Mouse (Mus musculus): ENCODE data around the gene Gm14085. TPM values are rescaled to one million over a fixed set of nuclear protein-coding genes. Genes with fewer than 3 reads are reported as not detected.
"Not testable (repeated sequence)": the region's sequence is repeated elsewhere in the genome, so short reads cannot be mapped to it uniquely, and the experiment has no call there.

The Gm14085 gene
- polyA plus RNA-seq, 1 experiment from 2014 or later, result not detected

- DNase-seq; ATAC-seq (ENCODE audit: low read depth): not testable (repeated sequence)
- WGBS (ENCODE audit: insufficient replicate concordance), result 38% methylated on average over 3 of the region's 3 CpGs
These were observed 913 bp downstream of the Gm14085 start for GRCm38 (mm10) chr2:122485654-122486053.

GRCm38 (mm10) chr2:122486122-122486521 lies 1.4 kb downstream of the Gm14085 start:
- ATAC-seq (ENCODE audit: low read depth); H3K4me3 ChIP-seq (replicated peaks); DNase-seq; H3K27ac ChIP-seq; H3K9ac ChIP-seq; H3K4me2 ChIP-seq; H3K36me3 ChIP-seq; H3K27me3 ChIP-seq; H3K9me3 ChIP-seq (replicated peaks); H3K4me1 ChIP-seq (replicated peaks): not testable (repeated sequence)

More at GRCm38 (mm10) chr2:122485654-122486053, 913 bp downstream of the Gm14085 start:
- H3K9me3 ChIP-seq (replicated peaks); H3K27me3 ChIP-seq; H3K4me1 ChIP-seq (replicated peaks); H3K4me2 ChIP-seq; H3K36me3 ChIP-seq; H3K9ac ChIP-seq; H3K27ac ChIP-seq; H3K4me3 ChIP-seq (replicated peaks): not testable (repeated sequence)

- H3K27ac ChIP-seq, result no peak overlapping the region
- DNase-seq (no peak), ATAC-seq (ENCODE audit: low read depth) (no peak)
- no peaks in the 10 kb centered on the region for H3K27me3 ChIP-seq
- no peaks in the 10 kb centered on the region for H3K4me1 ChIP-seq (replicated peaks)
- 57% methylated on average over 2 of the region's 2 CpGs for WGBS (ENCODE audit: insufficient replicate concordance)
- no peaks in the 10 kb centered on the region for H3K9me3 ChIP-seq (replicated peaks)
- H3K36me3 ChIP-seq, result no peaks in the 10 kb centered on the region
- H3K4me3 ChIP-seq (replicated peaks), result no peak overlapping the region
- H3K4me2 ChIP-seq, result no peak overlapping the region
- no peak overlapping the region for H3K9ac ChIP-seq
These were observed 1.9 kb downstream of the Gm14085 start for GRCm38 (mm10) chr2:122486674-122487073.

- ATAC-seq (ENCODE audit: low read depth); H3K9me3 ChIP-seq (replicated peaks); H3K9ac ChIP-seq; H3K27ac ChIP-seq; H3K27me3 ChIP-seq; DNase-seq; H3K4me2 ChIP-seq; H3K4me1 ChIP-seq (replicated peaks); H3K36me3 ChIP-seq; H3K4me3 ChIP-seq (replicated peaks): not testable (repeated sequence)
- WGBS (ENCODE audit: insufficient replicate concordance), result 68% methylated on average over 1 of the region's 1 CpGs
These were observed 45.0 kb downstream of the Gm14085 start for GRCm38 (mm10) chr2:122529696-122530095.

GRCm38 (mm10) chr2:122531290-122531689 lies 46.5 kb downstream of the Gm14085 start:
- Histone ChIP-seq H3K4me3 (replicated peaks) (no peak overlapping the region), H3K4me2 (no peak overlapping the region), H3K4me1 (replicated peaks) (no peaks in the 10 kb centered on the region), H3K27me3 (no peaks in the 10 kb centered on the region), H3K27ac (no peak overlapping the region), H3K9me3 (replicated peaks) (no peaks in the 10 kb centered on the region), H3K9ac (no peak overlapping the region), H3K36me3 (no peaks in the 10 kb centered on the region)
- no peak for DNase-seq
- no peak for ATAC-seq (ENCODE audit: low read depth)
- WGBS (ENCODE audit: insufficient replicate concordance), result 66% methylated on average over 7 of the region's 7 CpGs

GRCm38 (mm10) chr2:122531726-122532125 lies 47.0 kb downstream of the Gm14085 start:
- Histone ChIP-seq H3K4me2 (no peak overlapping the region), H3K9me3 (replicated peaks) (no peaks in the 10 kb centered on the region), H3K9ac (no peak overlapping the region), H3K27ac (no peak overlapping the region), H3K27me3 (no peaks in the 10 kb centered on the region), H3K4me3 (replicated peaks) (no peak overlapping the region), H3K4me1 (replicated peaks) (no peaks in the 10 kb centered on the region), H3K36me3 (no peaks in the 10 kb centered on the region)
- 59% methylated on average over 2 of the region's 2 CpGs for WGBS (ENCODE audit: insufficient replicate concordance)
- no peak for ATAC-seq (ENCODE audit: low read depth)
- DNase-seq, result no peak

GRCm38 (mm10) chr2:122532136-122532801 lies 47.5 kb downstream of the Gm14085 start:
- Histone ChIP-seq H3K4me2 (no peak overlapping the region), H3K9me3 (replicated peaks) (no peaks in the 10 kb centered on the region), H3K4me3 (replicated peaks) (no peak overlapping the region), H3K27me3 (no peaks in the 10 kb centered on the region), H3K9ac (no peak overlapping the region), H3K36me3 (no peaks in the 10 kb centered on the region), H3K27ac (no peak overlapping the region), H3K4me1 (replicated peaks) (no peaks in the 10 kb centered on the region)
- no peak for ATAC-seq (ENCODE audit: low read depth)
- DNase-seq, result no peak
- WGBS (ENCODE audit: insufficient replicate concordance), result 51% methylated on average over 2 of the region's 2 CpGs

GRCm38 (mm10) chr2:122532802-122533186 lies 48.1 kb downstream of the Gm14085 start:
- H3K9me3 ChIP-seq (replicated peaks), result no peaks in the 10 kb centered on the region
- DNase-seq, result no peak
- no peak for ATAC-seq (ENCODE audit: low read depth)
- H3K36me3 ChIP-seq, result no peaks in the 10 kb centered on the region
- no peak overlapping the region for H3K4me3 ChIP-seq (replicated peaks)
- no peaks in the 10 kb centered on the region for H3K4me1 ChIP-seq (replicated peaks)
- H3K27me3 ChIP-seq, result no peaks in the 10 kb centered on the region
- WGBS (ENCODE audit: insufficient replicate concordance), result 62% methylated on average over 2 of the region's 2 CpGs
- H3K4me2 ChIP-seq, result no peak overlapping the region
- H3K9ac ChIP-seq, result no peak overlapping the region
- no peak overlapping the region for H3K27ac ChIP-seq

- no peaks in the 10 kb centered on the region for H3K27me3 ChIP-seq
- no peak for ATAC-seq (ENCODE audit: low read depth)
- 54% methylated on average over 2 of the region's 2 CpGs for WGBS (ENCODE audit: insufficient replicate concordance)
These were observed 48.6 kb downstream of the Gm14085 start for GRCm38 (mm10) chr2:122533378-122533777.

GRCm38 (mm10) chr2:122534671-122535070 lies 49.9 kb downstream of the Gm14085 start:
- H3K4me1 ChIP-seq (replicated peaks), result no peaks in the 10 kb centered on the region
- H3K4me3 ChIP-seq (replicated peaks), result no peak overlapping the region
- no peaks in the 10 kb centered on the region for H3K36me3 ChIP-seq
- 49% methylated on average over 2 of the region's 2 CpGs for WGBS (ENCODE audit: insufficient replicate concordance)
- no peak overlapping the region for H3K4me2 ChIP-seq
- H3K9ac ChIP-seq, result no peak overlapping the region
- no peaks in the 10 kb centered on the region for H3K27me3 ChIP-seq
- no peaks in the 10 kb centered on the region for H3K9me3 ChIP-seq (replicated peaks)
- no peak overlapping the region for H3K27ac ChIP-seq
- DNase-seq (no peak), ATAC-seq (ENCODE audit: low read depth) (no peak)

More at GRCm38 (mm10) chr2:122533378-122533777, 48.6 kb downstream of the Gm14085 start:
- no peak overlapping the region for H3K4me3 ChIP-seq (replicated peaks)
- no peak overlapping the region for H3K27ac ChIP-seq
- no peaks in the 10 kb centered on the region for H3K4me1 ChIP-seq (replicated peaks)
- no peaks in the 10 kb centered on the region for H3K36me3 ChIP-seq
- no peaks in the 10 kb centered on the region for H3K9me3 ChIP-seq (replicated peaks)
- DNase-seq, result no peak
- H3K4me2 ChIP-seq, result no peak overlapping the region
- no peak overlapping the region for H3K9ac ChIP-seq

- no peak for ATAC-seq (ENCODE audit: low read depth)
- H3K4me3 ChIP-seq (replicated peaks), result no peak overlapping the region
- H3K9ac ChIP-seq, result no peak overlapping the region
- no peaks in the 10 kb centered on the region for H3K9me3 ChIP-seq (replicated peaks)
- no peak overlapping the region for H3K27ac ChIP-seq
- no peak overlapping the region for H3K4me2 ChIP-seq
- WGBS (ENCODE audit: insufficient replicate concordance), result 28% methylated on average over 2 of the region's 2 CpGs
- DNase-seq, result no peak
- no peaks in the 10 kb centered on the region for H3K27me3 ChIP-seq
- no peaks in the 10 kb centered on the region for H3K36me3 ChIP-seq
- no peaks in the 10 kb centered on the region for H3K4me1 ChIP-seq (replicated peaks)
These were observed 73.6 kb downstream of the Gm14085 start for GRCm38 (mm10) chr2:122558317-122558716.

- no peaks in the 10 kb centered on the region for H3K27me3 ChIP-seq
- no peak for ATAC-seq (ENCODE audit: low read depth)
- no peak overlapping the region for H3K9ac ChIP-seq
- no peaks in the 10 kb centered on the region for H3K4me1 ChIP-seq (replicated peaks)
- H3K4me2 ChIP-seq, result no peak overlapping the region
- no peaks in the 10 kb centered on the region for H3K9me3 ChIP-seq (replicated peaks)
- 69% methylated on average over 5 of the region's 5 CpGs for WGBS (ENCODE audit: insufficient replicate concordance)
- no peak overlapping the region for H3K4me3 ChIP-seq (replicated peaks)
- no peaks in the 10 kb centered on the region for H3K36me3 ChIP-seq
- DNase-seq, result no peak
- no peak overlapping the region for H3K27ac ChIP-seq
These were observed 76.5 kb downstream of the Gm14085 start for GRCm38 (mm10) chr2:122561221-122561620.
